Mouse (Mus musculus) liver, postnatal 0 days (tissue): ENCODE results near the gene Fam160a1. TPM values are rescaled to one million over a fixed set of nuclear protein-coding genes. Genes with fewer than 3 reads are reported as not detected.

Experiments
- ATAC-seq: fragments of 200-750 bp; cut with Nextera tagmentation; 2 replicates; pipeline ENCODE4 v1.8.0; 2017; ENCODE audit warnings: mild to moderate bottlenecking, moderate library complexity
- DNase-seq: peaks from one replicate; pipeline ENCODE4 v3.0.0-alpha.2; 2016
- H3K27ac ChIP-seq: fragments of 300-500 bp; sonication (generic); 2 replicates; pipeline ENCODE4 v1.5.1; 2014; ENCODE audit warnings: antibody characterized with exemption, moderate library complexity, mild to moderate bottlenecking, low read depth
- H3K27me3 ChIP-seq: fragments of 300-500 bp; sonication (generic); 2 replicates; pipeline ENCODE4 v1.6.1; 2014; ENCODE audit warnings: low read length, control low read depth, mixed read lengths; ENCODE audit not compliant: insufficient read depth
- H3K36me3 ChIP-seq: fragments of 300-500 bp; sonication (generic); replicated peaks from 2 replicates; pipeline ENCODE4 v1.6.1; 2014; ENCODE audit warnings: mild to moderate bottlenecking, control low read depth, low read length, moderate library complexity, mixed read lengths; ENCODE audit not compliant: insufficient read depth
- H3K4me1 ChIP-seq: fragments of 300-500 bp; sonication (generic); 2 replicates; pipeline ENCODE4 v1.6.1; 2014; ENCODE audit warnings: antibody characterized with exemption, mild to moderate bottlenecking, control low read depth; ENCODE audit not compliant: insufficient read depth
- H3K4me2 ChIP-seq: fragments of 300-500 bp; sonication (generic); 2 replicates; pipeline ENCODE4 v1.6.1; 2014; ENCODE audit warnings: low read depth, mild to moderate bottlenecking, low read length, moderate library complexity, mixed read lengths
- H3K4me3 ChIP-seq: fragments of 300-500 bp; sonication (generic); 2 replicates; pipeline ENCODE4 v1.5.1; 2014; ENCODE audit warnings: low read depth, low read length
- H3K9ac ChIP-seq: fragments of 300-500 bp; sonication (generic); replicated peaks from 2 replicates; pipeline ENCODE4 v1.6.1; 2014; ENCODE audit warnings: mild to moderate bottlenecking, moderate library complexity
- H3K9me3 ChIP-seq: fragments of 300-500 bp; sonication (generic); 2 replicates; pipeline ENCODE4 v1.6.1; 2016; ENCODE audit warnings: mild to moderate bottlenecking, control low read depth, low read length, mixed read lengths
- CTCF ChIP-seq: sonication (generic); IDR thresholded peaks from 2 replicates; pipeline ENCODE4 v1.5.1; 2016; ENCODE audit warnings: antibody characterized with exemption, low read depth
- EP300 ChIP-seq: IDR thresholded peaks from 2 replicates; pipeline ENCODE4 v1.6.1; 2016; ENCODE audit warnings: antibody characterized with exemption, low read depth, mild to moderate bottlenecking
- WGBS: fragments of 180-500 bp; shearing (Covaris S2); extraction: QIAGEN DNeasy Blood & Tissue Kit; methylation state at CpG from one replicate; pipeline ENCODE4 v1.1.7; 2014; ENCODE audit not compliant: insufficient replicate concordance; 5-methylcytosine and 5-hydroxymethylcytosine counted together
- polyA plus RNA-seq: library from polyadenylated mRNA; unstranded; fragments of >200 nt; fragmentation: Nextera tagmentation; extraction: Ambion mirVana; gene quantifications from 2 replicates; pipeline ENCODE4 v1.2.1, GENCODE M21; 2015

The Fam160a1 gene
- polyA plus RNA-seq, 1 experiment from 2014 or later: 0.31 TPM

- DNase-seq: no peak
- Histone ChIP-seq H3K4me1 (no peaks in the 10 kb centered on the region), H3K9me3 (no peaks in the 10 kb centered on the region), H3K4me3 (no peak overlapping the region), H3K27me3 (no peaks in the 10 kb centered on the region), H3K36me3 (no peaks in the 10 kb centered on the region), H3K27ac (no peak overlapping the region), H3K9ac (no peak overlapping the region), H3K4me2 (no peak overlapping the region)
- WGBS: 85% methylated on average over 6 of the region's 6 CpGs
- ATAC-seq: no peak
- TF ChIP-seq CTCF (no peak), EP300 (no peak)
Measured at GRCm38 (mm10) chr3:85722581-85722980, 94.5 kb downstream of the Fam160a1 start.

- WGBS: 67% methylated on average over 4 of the region's 4 CpGs
- Histone ChIP-seq H3K27ac (no peak overlapping the region), H3K36me3 (no peaks in the 10 kb centered on the region), H3K9ac (no peak overlapping the region), H3K9me3 (no peaks in the 10 kb centered on the region), H3K4me1 (no peaks in the 10 kb centered on the region), H3K4me2 (no peak overlapping the region), H3K4me3 (no peak overlapping the region), H3K27me3 (no peaks in the 10 kb centered on the region)
- no peak for DNase-seq
- no peak for TF ChIP-seq CTCF
- no peak for TF ChIP-seq EP300
- no peak for ATAC-seq
Measured at GRCm38 (mm10) chr3:85715764-85716297, 101.3 kb downstream of the Fam160a1 start.

GRCm38 (mm10) chr3:85713936-85714709, 103.0 kb downstream of the Fam160a1 start:
- H3K4me3 ChIP-seq: no peak overlapping the region
- no peak overlapping the region for H3K4me2 ChIP-seq
- no peak overlapping the region for H3K9ac ChIP-seq
- no peaks in the 10 kb centered on the region for H3K27me3 ChIP-seq
- ATAC-seq (no peak), DNase-seq (no peak)
- H3K9me3 ChIP-seq: no peaks in the 10 kb centered on the region
- 43% methylated on average over 7 of the region's 7 CpGs for WGBS
- H3K27ac ChIP-seq: no peak overlapping the region
- H3K4me1 ChIP-seq: no peaks in the 10 kb centered on the region
- TF ChIP-seq EP300 (no peak), CTCF (no peak)
- no peaks in the 10 kb centered on the region for H3K36me3 ChIP-seq

GRCm38 (mm10) chr3:85710695-85711094, 106.4 kb downstream of the Fam160a1 start:
- Histone ChIP-seq H3K9ac (no peak overlapping the region), H3K27ac (no peak overlapping the region), H3K4me1 (no peaks in the 10 kb centered on the region), H3K27me3 (no peaks in the 10 kb centered on the region), H3K4me2 (no peak overlapping the region), H3K4me3 (no peak overlapping the region), H3K36me3 (no peaks in the 10 kb centered on the region), H3K9me3 (no peaks in the 10 kb centered on the region)
- no peak for TF ChIP-seq EP300
- no peak for TF ChIP-seq CTCF
- ATAC-seq (peak; percentile 50), DNase-seq (peak; percentile 27)
- WGBS: 42% methylated on average over 8 of the region's 8 CpGs

- H3K27ac ChIP-seq: no peak overlapping the region
- no peak overlapping the region for H3K4me3 ChIP-seq
- H3K9me3 ChIP-seq: no peaks in the 10 kb centered on the region
- no peaks in the 10 kb centered on the region for H3K27me3 ChIP-seq
- no peak for TF ChIP-seq EP300
- peak; percentile 78 for TF ChIP-seq CTCF
- no peak overlapping the region for H3K4me2 ChIP-seq
- DNase-seq (peak; percentile 37), ATAC-seq (no peak)
- no peaks in the 10 kb centered on the region for H3K36me3 ChIP-seq
- no peaks in the 10 kb centered on the region for H3K4me1 ChIP-seq
- no peak overlapping the region for H3K9ac ChIP-seq
- WGBS: 37% methylated on average over 7 of the region's 7 CpGs
Measured at GRCm38 (mm10) chr3:85707421-85707820, 109.7 kb downstream of the Fam160a1 start.

GRCm38 (mm10) chr3:85703141-85703882, 113.8 kb downstream of the Fam160a1 start:
- Histone ChIP-seq H3K27me3 (no peaks in the 10 kb centered on the region), H3K9ac (no peak overlapping the region), H3K4me1 (no peaks in the 10 kb centered on the region), H3K27ac (no peak overlapping the region), H3K9me3 (no peaks in the 10 kb centered on the region), H3K4me3 (no peak overlapping the region), H3K4me2 (no peak overlapping the region), H3K36me3 (no peaks in the 10 kb centered on the region)
- no peak for DNase-seq
- WGBS: 41% methylated on average over 6 of the region's 6 CpGs
- ATAC-seq: no peak
- TF ChIP-seq CTCF: no peak
- TF ChIP-seq EP300: no peak
